Mouse (Mus musculus) liver, embryonic 14.5 days (tissue): ENCODE results near the gene Patl1. TPM values are rescaled to one million over a fixed set of nuclear protein-coding genes. Genes with fewer than 3 reads are reported as not detected.
A peak's percentile ranks its signal among the peaks of the same experiment; 100 is the strongest.
"Not testable (repeated sequence)": the region's sequence is repeated elsewhere in the genome, so short reads cannot be mapped to it uniquely, and the experiment has no call there.

Experiments
- ATAC-seq: fragments of 200-750 bp; cut with Nextera tagmentation; 2 replicates; pipeline ENCODE4 v1.8.0; 2017; ENCODE audit warnings: moderate number of reproducible peaks, mild to moderate bottlenecking, moderate library complexity; ENCODE audit not compliant: insufficient read depth
- DNase-seq, 3 experiments: peaks; one replicate each; pipeline ENCODE4 v3.0.0-alpha.2; 2012 to 2013; ENCODE audit warnings: low read depth in 3 of 3, low spot score in 3 of 3
- H3K27ac ChIP-seq: fragments of 300-500 bp; sonication (generic); 2 replicates; pipeline ENCODE4 v1.5.1; 2014; ENCODE audit warnings: moderate library complexity, mild to moderate bottlenecking, control low read depth, inconsistent platforms
- H3K27me3 ChIP-seq: fragments of 300-500 bp; sonication (generic); 2 replicates; pipeline ENCODE4 v1.6.1; 2014; ENCODE audit warnings: mild to moderate bottlenecking, low read length, moderate library complexity; ENCODE audit not compliant: control insufficient read depth, insufficient read depth
- H3K36me3 ChIP-seq: fragments of 300-500 bp; sonication (generic); replicated peaks from 2 replicates; pipeline ENCODE4 v1.6.1; 2014; ENCODE audit warnings: low read depth; ENCODE audit not compliant: control insufficient read depth, insufficient read depth
- H3K4me1 ChIP-seq, 2 experiments: fragments of 200-500 bp in 1 of 2; fragments of 300-500 bp in 1 of 2; sonication (generic) in 1 of 2; replicated peaks; 2 replicates each; pipeline ENCODE4 v1.6.1; 2012 to 2014; ENCODE audit warnings: antibody characterized with exemption in 1 of 2, inconsistent platforms in 1 of 2, low read length in 1 of 2; ENCODE audit not compliant: control insufficient read depth in 2 of 2, insufficient read depth in 2 of 2
- H3K4me2 ChIP-seq: fragments of 300-500 bp; sonication (generic); 2 replicates; pipeline ENCODE4 v1.6.1; 2014; ENCODE audit warnings: low read depth, mild to moderate bottlenecking, control low read depth, moderate library complexity
- H3K4me3 ChIP-seq, 2 experiments: fragments of 200-500 bp in 1 of 2; fragments of 300-500 bp in 1 of 2; sonication (generic) in 1 of 2; 2 replicates each; pipeline ENCODE4 v1.5.1; 2012 to 2014; ENCODE audit warnings: low read depth in 2 of 2, low read length in 2 of 2, mild to moderate bottlenecking in 2 of 2, control low read depth in 1 of 2, inconsistent platforms in 1 of 2, moderate library complexity in 1 of 2; ENCODE audit not compliant: insufficient read depth in 1 of 2
- H3K9ac ChIP-seq: fragments of 300-500 bp; sonication (generic); replicated peaks from 2 replicates; pipeline ENCODE4 v1.6.1; 2014; ENCODE audit warnings: mild to moderate bottlenecking, control low read depth, moderate library complexity
- H3K9me3 ChIP-seq: fragments of 300-500 bp; sonication (generic); 2 replicates; pipeline ENCODE4 v1.6.1; 2016; ENCODE audit warnings: low read length, mixed read lengths; ENCODE audit not compliant: control insufficient read depth
- CTCF ChIP-seq: IDR thresholded peaks from 2 replicates; pipeline ENCODE4 v1.5.1; 2016; ENCODE audit warnings: antibody characterized with exemption, low read depth, control low read depth
- EP300 ChIP-seq: IDR thresholded peaks from 2 replicates; pipeline ENCODE4 v1.6.1; 2016; ENCODE audit warnings: antibody characterized with exemption, low read depth
- WGBS: fragments of 180-500 bp; shearing (Covaris S2); extraction: QIAGEN DNeasy Blood & Tissue Kit; methylation state at CpG from one replicate; pipeline ENCODE4 v1.1.7; 2014; ENCODE audit not compliant: insufficient replicate concordance; 5-methylcytosine and 5-hydroxymethylcytosine counted together
- polyA plus RNA-seq, 2 experiments: library from polyadenylated mRNA; depleted of rRNA in 1 of 2; stranded (reverse) in 1 of 2; unstranded in 1 of 2; fragments of >200 nt; fragmentation: Nextera tagmentation in 1 of 2; extraction: Ambion mirVana in 1 of 2; gene quantifications; 2 replicates each; pipeline versions ENCODE4 v1.2.1 to v1.2.3; 2012 to 2014

Patl1 gene
- polyA plus RNA-seq, 2 experiments, result 6.0 to 8.7 TPM

DNA sequence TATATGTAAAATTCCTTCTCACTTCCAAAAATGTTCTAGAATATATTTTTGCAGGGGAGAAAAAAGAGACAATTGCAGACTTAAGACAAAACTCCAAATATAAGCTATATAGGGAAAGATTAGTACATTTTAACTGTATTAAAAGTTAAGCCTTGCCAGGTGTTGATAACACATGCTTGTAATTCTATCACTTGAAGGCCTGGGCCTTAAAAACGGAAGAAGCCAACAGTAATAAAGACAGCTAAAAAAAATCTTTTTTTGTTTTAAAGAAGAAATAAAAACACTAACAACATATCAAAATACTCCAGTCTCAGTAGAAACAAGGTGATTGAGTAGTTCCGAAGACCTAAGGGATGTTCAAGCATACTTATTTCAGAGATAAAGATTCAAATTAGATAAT is 14.2 kb downstream of the Patl1 start:
- Histone ChIP-seq H3K9ac (no peak overlapping the region), H3K4me1 (peaks cover 9 to 11% of the 10 kb centered on the region in 2 experiments), H3K27ac (no peak overlapping the region), H3K4me3 (no peak overlapping the region), H3K9me3 (no peaks in the 10 kb centered on the region), H3K36me3 (peaks cover 45% of the 10 kb centered on the region), H3K4me2 (no peak overlapping the region), H3K27me3 (no peaks in the 10 kb centered on the region)
- TF ChIP-seq EP300 (no peak), CTCF (no peak)
- WGBS, result 70% methylated on average over 2 of the region's 2 CpGs
- no peak for ATAC-seq
- DNase-seq, result no peak

DNA sequence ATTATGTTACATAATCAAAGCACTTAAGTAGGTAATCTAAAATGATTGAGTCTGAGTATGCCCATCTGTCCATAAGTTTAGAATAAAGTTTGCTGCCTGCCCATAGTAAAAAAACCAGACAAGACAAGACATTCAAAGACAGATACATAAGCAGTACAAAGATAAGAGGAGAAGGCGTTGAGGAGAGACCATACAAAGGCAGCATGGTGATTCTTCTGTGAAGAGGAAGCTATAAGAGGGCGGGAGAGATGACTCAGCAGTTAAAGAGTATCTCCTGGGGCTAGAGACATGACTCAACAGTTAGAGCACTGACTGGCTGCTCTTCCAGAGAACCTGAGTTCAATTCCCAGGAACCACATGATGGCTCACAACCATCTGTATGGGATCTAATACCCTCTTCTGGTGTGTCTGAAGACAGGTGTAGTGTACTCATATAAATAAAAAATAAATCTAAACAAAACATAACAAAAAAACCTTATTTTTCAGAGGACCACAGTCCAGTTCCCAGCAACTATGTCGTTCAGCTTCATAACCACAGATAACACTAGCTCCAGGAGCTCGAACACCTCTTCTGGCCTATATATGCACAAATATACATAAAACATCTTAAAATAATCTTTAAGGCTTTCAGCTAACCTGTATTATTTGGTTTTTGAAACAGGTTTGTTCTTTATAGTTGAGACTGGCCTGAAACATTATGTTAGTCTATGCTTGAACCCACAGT is 16.0 kb downstream of the Patl1 start:
- no peaks in the 10 kb centered on the region for H3K9me3 ChIP-seq
- H3K4me1 ChIP-seq, result peaks cover 9 to 11% of the 10 kb centered on the region in 2 experiments
- H3K27me3 ChIP-seq, result no peaks in the 10 kb centered on the region
- TF ChIP-seq CTCF (no peak), EP300 (0 out of 2 replicates have a peak, but pooled peaks have one; percentile 29)
- no peak overlapping the region for H3K4me3 ChIP-seq
- H3K27ac ChIP-seq, result peak overlapping the region; percentile 47
- no peak overlapping the region for H3K4me2 ChIP-seq
- WGBS, result 33% methylated on average over 4 of the region's 4 CpGs
- ATAC-seq (peak; percentile 97), DNase-seq (peak; percentile 78 to 82 (median 78))
- peaks cover 47% of the 10 kb centered on the region for H3K36me3 ChIP-seq
- H3K9ac ChIP-seq, result no peak overlapping the region; the same call in 1 of the 2 replicates

DNA sequence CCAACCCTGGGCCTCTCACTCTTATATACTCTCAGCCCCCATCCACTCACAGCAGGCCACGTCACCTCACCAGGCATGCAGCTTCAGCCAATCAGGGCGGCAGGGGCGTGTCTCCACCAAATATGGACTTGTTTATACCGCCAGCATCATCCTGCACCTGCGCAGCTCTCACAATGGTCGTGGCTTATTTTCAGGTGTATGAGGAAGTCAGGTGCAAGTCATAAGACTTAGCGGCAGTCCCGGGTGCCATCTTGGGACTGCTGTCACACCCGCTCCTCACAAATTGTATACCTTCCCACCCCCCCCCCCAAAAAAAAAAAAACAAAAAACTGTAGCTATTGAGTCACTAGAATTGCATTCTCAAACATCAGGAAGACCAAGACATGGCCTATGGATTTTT is 34.3 kb downstream of the Patl1 start:
- ATAC-seq, H3K4me3 ChIP-seq, H3K4me1 ChIP-seq, H3K27me3 ChIP-seq, DNase-seq, H3K27ac ChIP-seq, H3K9ac ChIP-seq, H3K9me3 ChIP-seq, H3K4me2 ChIP-seq: not testable (repeated sequence)
- peaks cover 17% of the 10 kb centered on the region for H3K36me3 ChIP-seq
- WGBS, result 84% methylated on average over 9 of the region's 9 CpGs

DNA sequence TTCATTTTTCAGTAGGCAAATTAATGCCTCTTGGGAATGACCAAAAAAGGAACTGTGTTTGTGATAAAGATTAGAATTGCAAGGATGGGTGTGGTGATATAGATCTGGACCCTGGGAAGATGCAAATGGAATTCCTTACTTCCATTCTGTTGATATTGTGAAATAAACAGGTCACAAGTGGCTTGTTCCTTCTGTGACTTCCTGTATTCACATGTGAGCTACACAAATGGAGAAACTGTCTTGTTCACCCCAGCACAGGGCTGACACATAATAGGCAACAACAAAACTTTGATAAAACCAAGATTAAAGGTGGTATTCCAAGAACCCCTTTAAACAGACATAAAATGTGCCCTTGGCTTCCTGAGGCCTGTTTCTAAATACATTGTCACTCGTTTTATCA is 37.7 kb downstream of the Patl1 start:
- no peak overlapping the region for H3K4me2 ChIP-seq
- TF ChIP-seq EP300, result no peak
- TF ChIP-seq CTCF, result no peak
- no peak for DNase-seq
- H3K4me3 ChIP-seq, result no peak overlapping the region
- peaks cover 2% of the 10 kb centered on the region; the same call in 1 of the 2 replicates for H3K36me3 ChIP-seq
- H3K27ac ChIP-seq, result no peak overlapping the region
- WGBS, result 27% methylated on average over 1 of the region's 1 CpGs
- 0 out of 4 replicates have a peak, but pooled peaks cover 0 to 2% of the 10 kb centered on the region in 2 experiments for H3K4me1 ChIP-seq
- ATAC-seq, result no peak
- H3K9me3 ChIP-seq, result no peaks in the 10 kb centered on the region
- no peaks in the 10 kb centered on the region for H3K27me3 ChIP-seq
- no peak overlapping the region for H3K9ac ChIP-seq

DNA sequence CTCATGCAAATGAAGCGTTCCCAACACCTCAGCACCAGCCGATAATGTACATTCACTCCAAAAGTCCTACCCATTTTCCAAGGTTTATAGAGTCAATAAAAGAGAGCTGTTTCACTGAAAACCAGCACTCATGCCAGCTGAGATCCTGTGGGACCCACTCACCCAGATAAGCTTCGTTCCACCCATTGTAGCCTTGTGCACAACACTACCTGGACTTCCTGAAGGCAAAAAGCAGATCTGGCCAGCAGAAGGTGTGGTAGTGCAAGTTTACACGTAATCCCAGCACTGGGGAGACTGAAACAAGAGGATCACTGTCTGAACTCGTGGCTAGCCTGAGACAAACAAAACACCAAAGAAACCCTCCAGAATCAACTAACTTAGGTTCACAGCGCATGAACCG is 38.5 kb downstream of the Patl1 start:
- no peak overlapping the region for H3K4me3 ChIP-seq
- 0 out of 4 replicates have a peak, but pooled peaks cover 0 to 2% of the 10 kb centered on the region in 2 experiments for H3K4me1 ChIP-seq
- 60% methylated on average over 7 of the region's 7 CpGs for WGBS
- H3K27me3 ChIP-seq, result no peaks in the 10 kb centered on the region
- no peak overlapping the region for H3K9ac ChIP-seq
- no peak overlapping the region for H3K27ac ChIP-seq
- DNase-seq (no peak), ATAC-seq (no peak)
- no peaks in the 10 kb centered on the region for H3K9me3 ChIP-seq
- no peak overlapping the region for H3K4me2 ChIP-seq
- H3K36me3 ChIP-seq, result no peaks in the 10 kb centered on the region
- TF ChIP-seq EP300 (no peak), CTCF (no peak)
